Mouse (Mus musculus) MEL (cell line): ENCODE data around the gene Angptl6. TPM values are rescaled to one million over a fixed set of nuclear protein-coding genes. Genes with fewer than 3 reads are reported as not detected.
A peak's percentile ranks its signal among the peaks of the same experiment; 100 is the strongest.

Source experiments
- DNase-seq: peaks from one replicate; pipeline ENCODE4 v3.0.0; 2011; ENCODE audit warnings: low read depth, low spot score
- H3K27ac ChIP-seq: 2 replicates; pipeline ENCODE4 v1.5.1; 2012; ENCODE audit warnings: low read depth, mild to moderate bottlenecking, control low read depth, low read length, moderate library complexity; ENCODE audit not compliant: control insufficient read depth
- H3K27me3 ChIP-seq, 2 experiments: fragments of 150-350 bp in 1 of 2; sonication (generic) in 1 of 2; 2 replicates each; pipeline ENCODE4 v1.6.1; 2012; ENCODE audit warnings: low read length in 2 of 2, mild to moderate bottlenecking in 2 of 2, improper control_type of control experiment in 1 of 2, moderate library complexity in 1 of 2; ENCODE audit not compliant: insufficient read depth in 2 of 2, control insufficient read depth in 1 of 2
- H3K36me3 ChIP-seq, 2 experiments: 2 replicates each; pipeline ENCODE4 v1.6.1; 2012 to 2014; ENCODE audit warnings: low read length in 2 of 2, improper control_type of control experiment in 1 of 2, inconsistent platforms in 1 of 2, mild to moderate bottlenecking in 1 of 2; ENCODE audit not compliant: insufficient read depth in 2 of 2, control insufficient read depth in 1 of 2
- H3K4me1 ChIP-seq, 2 experiments: fragments of 150-350 bp in 1 of 2; sonication (generic) in 1 of 2; 2 replicates each; pipeline ENCODE4 v1.6.1; 2012; ENCODE audit warnings: low read length in 2 of 2, improper control_type of control experiment in 1 of 2, mild to moderate bottlenecking in 1 of 2; ENCODE audit not compliant: insufficient read depth in 2 of 2, control insufficient read depth in 1 of 2
- H3K4me3 ChIP-seq, 2 experiments: fragments of 150-350 bp in 1 of 2; sonication (generic) in 1 of 2; 2 replicates each; pipeline ENCODE4 v1.5.1; 2012; ENCODE audit warnings: low read depth in 2 of 2, low read length in 2 of 2, mild to moderate bottlenecking in 2 of 2, moderate library complexity in 2 of 2, control low read depth in 1 of 2, improper control_type of control experiment in 1 of 2; ENCODE audit not compliant: control insufficient read depth in 1 of 2, insufficient read depth in 1 of 2
- H3K79me2 ChIP-seq: 2 replicates; pipeline ENCODE4 v1.6.1; 2012; ENCODE audit warnings: mild to moderate bottlenecking, low read length, moderate library complexity; ENCODE audit not compliant: control insufficient read depth, poor library complexity, insufficient read depth
- H3K9ac ChIP-seq: 2 replicates; pipeline ENCODE4 v1.6.1; 2012; ENCODE audit warnings: low read depth, mild to moderate bottlenecking, control low read depth, low read length, moderate library complexity; ENCODE audit not compliant: control insufficient read depth, poor library complexity, severe bottlenecking
- H3K9me3 ChIP-seq: fragments of 150-350 bp; sonication (generic); replicated peaks from 2 replicates; pipeline ENCODE4 v1.6.1; 2012; ENCODE audit warnings: mild to moderate bottlenecking, low read length, improper control_type of control experiment, moderate library complexity; ENCODE audit not compliant: insufficient read depth
- CTCF ChIP-seq, 3 experiments: IDR thresholded peaks in 2 of 3; conservative IDR thresholded peaks in 1 of 3; 2 replicates each; pipeline ENCODE4 v1.5.1; 2011 to 2012; ENCODE audit warnings: low read length in 3 of 3, low read depth in 2 of 3, mild to moderate bottlenecking in 2 of 3, improper control_type of control experiment in 1 of 3, inconsistent platforms in 1 of 3, mixed read lengths in 1 of 3, moderate library complexity in 1 of 3; ENCODE audit not compliant: control insufficient read depth in 1 of 3, insufficient read depth in 1 of 3, poor library complexity in 1 of 3, severe bottlenecking in 1 of 3
- ETS1 ChIP-seq: IDR thresholded peaks from 2 replicates; pipeline ENCODE4 v1.6.1; 2012; ENCODE audit warnings: low read depth, mild to moderate bottlenecking, inconsistent platforms, low read length, improper control_type of control experiment, moderate library complexity
- GABPA ChIP-seq: IDR thresholded peaks from 2 replicates; pipeline ENCODE4 v1.6.1; 2012; ENCODE audit warnings: low read depth, mild to moderate bottlenecking, inconsistent platforms, low read length, improper control_type of control experiment, moderate library complexity
- GATA1 ChIP-seq: IDR thresholded peaks from 2 replicates; pipeline ENCODE4 v1.6.1; 2011; ENCODE audit warnings: low read depth, low read length, improper control_type of control experiment
- MAZ ChIP-seq: IDR thresholded peaks from 2 replicates; pipeline ENCODE4 v1.6.1; 2012; ENCODE audit warnings: low read depth, mild to moderate bottlenecking, inconsistent platforms, low read length, improper control_type of control experiment
- MEF2A ChIP-seq: IDR thresholded peaks from 2 replicates; pipeline ENCODE4 v1.6.1; 2014; ENCODE audit warnings: low read depth, mild to moderate bottlenecking, inconsistent platforms, low read length, improper control_type of control experiment; ENCODE audit not compliant: poor library complexity, insufficient replicate concordance, severe bottlenecking; ENCODE audit errors: extremely low read depth
- MYC ChIP-seq: IDR thresholded peaks from 2 replicates; pipeline ENCODE4 v1.6.1; 2011; ENCODE audit warnings: low read depth, mild to moderate bottlenecking, low read length, improper control_type of control experiment, moderate library complexity
- POLR2A ChIP-seq, 2 experiments: IDR thresholded peaks; 2 replicates each; pipeline ENCODE4 v1.6.1; 2011 to 2012; ENCODE audit warnings: low read length in 2 of 2, mild to moderate bottlenecking in 2 of 2, control low read depth in 1 of 2, improper control_type of control experiment in 1 of 2, low read depth in 1 of 2, moderate library complexity in 1 of 2; ENCODE audit not compliant: control insufficient read depth in 1 of 2, insufficient read depth in 1 of 2, poor library complexity in 1 of 2
- POLR2AphosphoS5 ChIP-seq: IDR thresholded peaks from 2 replicates; pipeline ENCODE4 v1.6.1; 2012; ENCODE audit warnings: low read depth, borderline replicate concordance, mild to moderate bottlenecking, inconsistent platforms, low read length, moderate library complexity, mixed read lengths
- TAL1 ChIP-seq: IDR thresholded peaks from 2 replicates; pipeline ENCODE4 v1.6.1; 2012; ENCODE audit warnings: mild to moderate bottlenecking, inconsistent platforms, low read length, moderate library complexity, mixed read lengths
- TBP ChIP-seq: IDR thresholded peaks from 2 replicates; pipeline ENCODE4 v1.8.0; 2011; ENCODE audit warnings: low read depth, low read length, improper control_type of control experiment
- UBTF ChIP-seq: IDR thresholded peaks from 2 replicates; pipeline ENCODE4 v1.6.1; 2012; ENCODE audit warnings: low read depth, mild to moderate bottlenecking, inconsistent platforms, low read length, improper control_type of control experiment, moderate library complexity, borderline replicate concordance; ENCODE audit not compliant: insufficient read depth
- USF1 ChIP-seq: IDR thresholded peaks from 2 replicates; pipeline ENCODE4 v1.6.1; 2014; ENCODE audit warnings: low read depth, mild to moderate bottlenecking, inconsistent platforms, low read length, improper control_type of control experiment, moderate library complexity
- polyA plus RNA-seq, 2 experiments: library from polyadenylated mRNA; stranded (reverse) in 1 of 2; unstranded in 1 of 2; fragments of >175 nt in 1 of 2; fragments of >200 nt in 1 of 2; gene quantifications; 2 replicates each; pipeline versions ENCODE4 v1.2.1 to v1.2.4; 2012; ENCODE audit warnings: low replicate concordance in 2 of 2, low read depth in 1 of 2; ENCODE audit not compliant: insufficient read length in 2 of 2, insufficient read depth in 1 of 2, missing spikeins in 1 of 2
- total RNA-seq: library from RNA; depleted of rRNA; stranded (reverse); fragments of 300-350 nt; gene quantifications from 2 replicates; pipeline ENCODE4 v1.2.3, GENCODE M21; 2012

Gene Angptl6
- total and polyA plus RNA-seq, 3 experiments: 10.9 to 22.6 TPM; not detected in 1

- no peaks in the 10 kb centered on the region for H3K9me3 ChIP-seq
- H3K27me3 ChIP-seq: peaks cover 0 to 2% of the 10 kb centered on the region in 2 experiments; a peak in 1 of 4 replicates
- peaks cover 23 to 29% of the 10 kb centered on the region in 2 experiments for H3K36me3 ChIP-seq
- H3K4me3 ChIP-seq: no peak overlapping the region
- TF ChIP-seq TAL1: no peak
- TF ChIP-seq CTCF (IDR thresholded peaks at IDR 0.05 in 2 of 3, conservative IDR thresholded peaks at IDR 0.05 in 1 of 3; ENCODE audit: control insufficient read depth in 1 of 3, insufficient read depth in 1 of 3, low read depth in 2 of 3, low read length in 3 of 3, poor library complexity in 1 of 3, severe bottlenecking in 1 of 3): peak in 1 of 3 experiments; percentile 77; a peak in 2 of 6 replicates
- H3K27ac ChIP-seq: no peak overlapping the region
- DNase-seq: peak; percentile 82
- H3K9ac ChIP-seq: no peak overlapping the region
- H3K4me1 ChIP-seq: peaks cover 14 to 37% of the 10 kb centered on the region in 2 experiments
- peaks cover 15% of the 10 kb centered on the region for H3K79me2 ChIP-seq
Measured at GRCm38 (mm10) chr9:20870211-20871173, 9.0 kb downstream of the Angptl6 start.

GRCm38 (mm10) chr9:20869246-20869645 lies 10.3 kb downstream of the Angptl6 start:
- H3K9ac ChIP-seq: peak overlapping the region; percentile 78
- 0 out of 2 replicates have a peak, but pooled peaks have one; percentile 18 for TF ChIP-seq GATA1
- peak in 1 of 2 experiments; percentile 74; a peak in 2 of 4 replicates for TF ChIP-seq POLR2A (IDR thresholded peaks at IDR 0.05; ENCODE audit: control insufficient read depth in 1 of 2, insufficient read depth in 1 of 2, low read depth in 1 of 2, low read length in 2 of 2, poor library complexity in 1 of 2)
- TF ChIP-seq TBP: peak; percentile 88
- TF ChIP-seq MEF2A: no peak
- no peak for TF ChIP-seq MAZ
- peak; percentile 83; the same call in 1 of the 2 replicates for TF ChIP-seq POLR2AphosphoS5
- no peak for TF ChIP-seq ETS1
- TF ChIP-seq GABPA: no peak
- H3K36me3 ChIP-seq: peaks cover 23 to 25% of the 10 kb centered on the region in 2 experiments
- peaks cover 0 to 2% of the 10 kb centered on the region in 2 experiments; a peak in 1 of 4 replicates for H3K27me3 ChIP-seq
- H3K79me2 ChIP-seq: peaks cover 15% of the 10 kb centered on the region
- H3K4me1 ChIP-seq: peaks cover 14 to 33% of the 10 kb centered on the region in 2 experiments
- H3K4me3 ChIP-seq: peak overlapping the region; percentile 62 to 90
- no peaks in the 10 kb centered on the region for H3K9me3 ChIP-seq
- peak; percentile 96 for DNase-seq
- H3K27ac ChIP-seq: peak overlapping the region; percentile 54

GRCm38 (mm10) chr9:20868448-20869001 lies 11.0 kb downstream of the Angptl6 start, which contains the start of gene A230050P20Rik:
Gene A230050P20Rik, plus strand, starts transcription at chr9:20868642.
- peaks cover 14 to 33% of the 10 kb centered on the region in 2 experiments for H3K4me1 ChIP-seq
- peaks cover 0 to 2% of the 10 kb centered on the region in 2 experiments; a peak in 1 of 4 replicates for H3K27me3 ChIP-seq
- H3K4me3 ChIP-seq: peak within 1 kb of the TSS; percentile 62 to 90
- H3K36me3 ChIP-seq: peaks cover 23% of the 10 kb centered on the region in 2 experiments
- peak within 1 kb of the TSS; percentile 78 for H3K9ac ChIP-seq
- peaks cover 14% of the 10 kb centered on the region for H3K79me2 ChIP-seq
- peak; percentile 97 for DNase-seq
- TF ChIP-seq POLR2A (IDR thresholded peaks at IDR 0.05; ENCODE audit: control insufficient read depth in 1 of 2, insufficient read depth in 1 of 2, low read depth in 1 of 2, low read length in 2 of 2, poor library complexity in 1 of 2): peak in 1 of 2 experiments; percentile 82; a peak in 2 of 4 replicates
- TF ChIP-seq MYC: no peak
- TF ChIP-seq TBP: peak; percentile 83
- TF ChIP-seq USF1: no peak
- TF ChIP-seq UBTF: peak; percentile 67; the same call in 1 of the 2 replicates
- peak within 1 kb of the TSS; percentile 54 for H3K27ac ChIP-seq
- no peaks in the 10 kb centered on the region for H3K9me3 ChIP-seq
